Mouse (Mus musculus): ENCODE results near the gene Hoxb8. TPM values are rescaled to one million over a fixed set of nuclear protein-coding genes. Genes with fewer than 3 reads are reported as not detected.

Gene Hoxb8
- polyA plus RNA-seq (2014; fragmentation: Nextera tagmentation; extraction: Ambion mirVana), result 0.40 and 0.63 TPM in 2 replicates

- no peaks in the 10 kb centered on the region for H3K9me3 ChIP-seq (replicated peaks; ENCODE audit: control insufficient read depth, low read length)
- H3K4me3 ChIP-seq (ENCODE audit: low read depth, low read length), result no peak within 1 kb of the TSS
- H3K27ac ChIP-seq (replicated peaks; ENCODE audit: low read depth, low read length), result no peak within 1 kb of the TSS
- DNase-seq (ENCODE audit: low spot score) (no peak), ATAC-seq (replicated peaks; ENCODE audit: insufficient number of reproducible peaks, low FRiP score, low TSS enrichment, low read depth) (no peak)
- no peak within 1 kb of the TSS for H3K4me2 ChIP-seq (ENCODE audit: low read depth, low read length)
- no peak within 1 kb of the TSS; the same call in 1 of the 2 replicates for H3K9ac ChIP-seq (replicated peaks; ENCODE audit: low read length)
- no peaks in the 10 kb centered on the region; the same call in 1 of the 2 replicates for H3K36me3 ChIP-seq (replicated peaks; ENCODE audit: control insufficient read depth, insufficient read depth, low read depth, low read length)
- peaks cover 91% of the 10 kb centered on the region for H3K27me3 ChIP-seq (ENCODE audit: control insufficient read depth, insufficient read depth, low read length)
- H3K4me1 ChIP-seq (ENCODE audit: control insufficient read depth, insufficient read depth, low read length), result no peaks in the 10 kb centered on the region
- 1% methylated on average over 27 of the region's 27 CpGs for WGBS
These were observed at the start of gene Hoxb8 for GRCm38 (mm10) chr11:96281855-96282570. Gene Hoxb8, plus strand, starts transcription at chr11:96281905.

- no peaks in the 10 kb centered on the region for H3K9me3 ChIP-seq (replicated peaks; ENCODE audit: control insufficient read depth, low read length)
- WGBS, result 4% methylated on average over 12 of the region's 12 CpGs
- H3K4me3 ChIP-seq (ENCODE audit: low read depth, low read length), result no peak overlapping the region
- H3K4me2 ChIP-seq (ENCODE audit: low read depth, low read length), result no peak overlapping the region
- no peaks in the 10 kb centered on the region for H3K27me3 ChIP-seq (ENCODE audit: control insufficient read depth, insufficient read depth, low read length)
- H3K9ac ChIP-seq (replicated peaks; ENCODE audit: low read length), result no peak overlapping the region
- no peaks in the 10 kb centered on the region for H3K4me1 ChIP-seq (ENCODE audit: control insufficient read depth, insufficient read depth, low read length)
- DNase-seq (ENCODE audit: low spot score) (peak; percentile 58), ATAC-seq (replicated peaks; ENCODE audit: insufficient number of reproducible peaks, low FRiP score, low TSS enrichment, low read depth) (no peak)
- H3K36me3 ChIP-seq (replicated peaks; ENCODE audit: control insufficient read depth, insufficient read depth, low read depth, low read length), result no peaks in the 10 kb centered on the region
- H3K27ac ChIP-seq (replicated peaks; ENCODE audit: low read depth, low read length), result no peak overlapping the region
These were observed 46.8 kb upstream of the Hoxb8 start for GRCm38 (mm10) chr11:96234906-96235305.

- no peak overlapping the region for H3K9ac ChIP-seq (replicated peaks; ENCODE audit: low read length)
- no peaks in the 10 kb centered on the region for H3K9me3 ChIP-seq (replicated peaks; ENCODE audit: control insufficient read depth, low read length)
- H3K4me3 ChIP-seq (ENCODE audit: low read depth, low read length), result no peak overlapping the region
- no peaks in the 10 kb centered on the region for H3K36me3 ChIP-seq (replicated peaks; ENCODE audit: control insufficient read depth, insufficient read depth, low read depth, low read length)
- H3K27me3 ChIP-seq (ENCODE audit: control insufficient read depth, insufficient read depth, low read length), result no peaks in the 10 kb centered on the region
- H3K4me2 ChIP-seq (ENCODE audit: low read depth, low read length), result no peak overlapping the region
- peak; percentile 77 for DNase-seq (ENCODE audit: low spot score)
- WGBS, result 5% methylated on average over 7 of the region's 7 CpGs
- no peak overlapping the region for H3K27ac ChIP-seq (replicated peaks; ENCODE audit: low read depth, low read length)
- H3K4me1 ChIP-seq (ENCODE audit: control insufficient read depth, insufficient read depth, low read length), result no peaks in the 10 kb centered on the region
- ATAC-seq (replicated peaks; ENCODE audit: insufficient number of reproducible peaks, low FRiP score, low TSS enrichment, low read depth), result no peak
These were observed 41.5 kb upstream of the Hoxb8 start for GRCm38 (mm10) chr11:96240211-96240610.

- no peak overlapping the region for H3K27ac ChIP-seq (replicated peaks; ENCODE audit: low read depth, low read length)
- no peak overlapping the region for H3K9ac ChIP-seq (replicated peaks; ENCODE audit: low read length)
- no peaks in the 10 kb centered on the region for H3K9me3 ChIP-seq (replicated peaks; ENCODE audit: control insufficient read depth, low read length)
- under 1% methylated on average over 14 of the region's 14 CpGs for WGBS
- H3K4me3 ChIP-seq (ENCODE audit: low read depth, low read length), result no peak overlapping the region
- ATAC-seq (replicated peaks; ENCODE audit: insufficient number of reproducible peaks, low FRiP score, low TSS enrichment, low read depth) (no peak), DNase-seq (ENCODE audit: low spot score) (peak; percentile 19)
- no peak overlapping the region for H3K4me2 ChIP-seq (ENCODE audit: low read depth, low read length)
- no peaks in the 10 kb centered on the region for H3K4me1 ChIP-seq (ENCODE audit: control insufficient read depth, insufficient read depth, low read length)
- no peaks in the 10 kb centered on the region for H3K36me3 ChIP-seq (replicated peaks; ENCODE audit: control insufficient read depth, insufficient read depth, low read depth, low read length)
- peaks cover 65% of the 10 kb centered on the region for H3K27me3 ChIP-seq (ENCODE audit: control insufficient read depth, insufficient read depth, low read length)
These were observed 30.8 kb upstream of the Hoxb8 start for GRCm38 (mm10) chr11:96250901-96251300.

- 2% methylated on average over 46 of the region's 46 CpGs for WGBS
- DNase-seq (ENCODE audit: low spot score), result no peak
These were observed 30.1 kb upstream of the Hoxb8 start for GRCm38 (mm10) chr11:96251480-96252031.

GRCm38 (mm10) chr11:96252541-96253120 lies 29.1 kb upstream of the Hoxb8 start:
- Histone ChIP-seq H3K27me3 (ENCODE audit: control insufficient read depth, insufficient read depth, low read length) (peaks cover 82% of the 10 kb centered on the region), H3K4me2 (ENCODE audit: low read depth, low read length) (no peak overlapping the region), H3K36me3 (replicated peaks; ENCODE audit: control insufficient read depth, insufficient read depth, low read depth, low read length) (no peaks in the 10 kb centered on the region), H3K27ac (replicated peaks; ENCODE audit: low read depth, low read length) (no peak overlapping the region), H3K4me3 (ENCODE audit: low read depth, low read length) (no peak overlapping the region), H3K4me1 (ENCODE audit: control insufficient read depth, insufficient read depth, low read length) (no peaks in the 10 kb centered on the region), H3K9me3 (replicated peaks; ENCODE audit: control insufficient read depth, low read length) (no peaks in the 10 kb centered on the region), H3K9ac (replicated peaks; ENCODE audit: low read length) (no peak overlapping the region)
- DNase-seq (ENCODE audit: low spot score), result no peak
- WGBS, result 2% methylated on average over 12 of the region's 12 CpGs
- no peak for ATAC-seq (replicated peaks; ENCODE audit: insufficient number of reproducible peaks, low FRiP score, low TSS enrichment, low read depth)

More at GRCm38 (mm10) chr11:96251480-96252031, 30.1 kb upstream of the Hoxb8 start:
- Histone ChIP-seq H3K9ac (replicated peaks; ENCODE audit: low read length) (no peak overlapping the region), H3K9me3 (replicated peaks; ENCODE audit: control insufficient read depth, low read length) (no peaks in the 10 kb centered on the region), H3K36me3 (replicated peaks; ENCODE audit: control insufficient read depth, insufficient read depth, low read depth, low read length) (no peaks in the 10 kb centered on the region), H3K4me3 (ENCODE audit: low read depth, low read length) (no peak overlapping the region), H3K27ac (replicated peaks; ENCODE audit: low read depth, low read length) (no peak overlapping the region), H3K4me2 (ENCODE audit: low read depth, low read length) (no peak overlapping the region), H3K4me1 (ENCODE audit: control insufficient read depth, insufficient read depth, low read length) (no peaks in the 10 kb centered on the region), H3K27me3 (ENCODE audit: control insufficient read depth, insufficient read depth, low read length) (peaks cover 71% of the 10 kb centered on the region)
- ATAC-seq (replicated peaks; ENCODE audit: insufficient number of reproducible peaks, low FRiP score, low TSS enrichment, low read depth), result no peak

- no peak overlapping the region for H3K27ac ChIP-seq (replicated peaks; ENCODE audit: low read depth, low read length)
- H3K9ac ChIP-seq (replicated peaks; ENCODE audit: low read length), result no peak overlapping the region
- H3K4me2 ChIP-seq (ENCODE audit: low read depth, low read length), result no peak overlapping the region
- no peak for ATAC-seq (replicated peaks; ENCODE audit: insufficient number of reproducible peaks, low FRiP score, low TSS enrichment, low read depth)
- under 1% methylated on average over 11 of the region's 11 CpGs for WGBS
- H3K4me1 ChIP-seq (ENCODE audit: control insufficient read depth, insufficient read depth, low read length), result no peaks in the 10 kb centered on the region
- H3K27me3 ChIP-seq (ENCODE audit: control insufficient read depth, insufficient read depth, low read length), result peaks cover 97% of the 10 kb centered on the region
- no peak overlapping the region for H3K4me3 ChIP-seq (ENCODE audit: low read depth, low read length)
- H3K9me3 ChIP-seq (replicated peaks; ENCODE audit: control insufficient read depth, low read length), result no peaks in the 10 kb centered on the region
- no peaks in the 10 kb centered on the region for H3K36me3 ChIP-seq (replicated peaks; ENCODE audit: control insufficient read depth, insufficient read depth, low read depth, low read length)
- no peak for DNase-seq (ENCODE audit: low spot score)
These were observed 27.5 kb upstream of the Hoxb8 start for GRCm38 (mm10) chr11:96254221-96254620.

Data from embryonic facial prominence, embryonic 11.5 days (tissue).